Comparison of ENCODE assay signal across 9 mouse cellular contexts in genomic region chr16:18733100-18733956, GRCm38 (mm10). TPM values are rescaled to one million over a fixed set of nuclear protein-coding genes. Genes with fewer than 3 reads are reported as not detected.
DNase-seq lines count a peak whose midpoint lies in the region; ATAC-seq and TF ChIP-seq lines count a peak whose summit lies in the region.
"Had no signal": no experiment of that assay in that cellular context is flagged by ENCODE, and none has a peak within 500 bp of the region (broad histone marks: within the 10 kb centered on the region; RNA-seq: fewer than 3 reads in every experiment).

No protein-coding gene starts in this region.

- ATAC-seq in heart, embryonic 14.5 days (ENCODE audit: insufficient number of reproducible peaks, insufficient read depth, low FRiP score, low read depth) = peak; percentile 40; the same call in 1 of the 2 replicates
- ATAC-seq in forebrain, embryonic 15.5 days (replicated peaks) = no peak

- H3K36me3 ChIP-seq in heart, embryonic 14.5 days (ENCODE audit: control insufficient read depth, insufficient read depth, low read length) = no peaks in the 10 kb centered on the region
- no peaks in the 10 kb centered on the region for H3K36me3 ChIP-seq in myocyte (ENCODE audit: control insufficient read depth, insufficient read depth)
- H3K36me3 ChIP-seq in forebrain, embryonic 15.5 days = no peaks in the 10 kb centered on the region

- DNase-seq in 3134 (ENCODE audit: extremely low read depth, insufficient read length, low spot score) (peak; percentile 32), NIH3T3 (ENCODE audit: low read depth) (peak; percentile 77)
- peak; percentile 30 to 55 for DNase-seq in kidney, postnatal 4 days
- DNase-seq in right cerebral cortex, postnatal 36 days (ENCODE audit: low spot score in 2 of 2) = no peak
- DNase-seq in layer of hippocampus, adult 8-10 months (ENCODE audit: low spot score in 2 of 2) = no peak

- no peaks in the 10 kb centered on the region for H3K9me3 ChIP-seq in heart, embryonic 14.5 days (ENCODE audit: control insufficient read depth, low read length)
- H3K9me3 ChIP-seq in forebrain, embryonic 15.5 days = no peaks in the 10 kb centered on the region

- H3K4me1 ChIP-seq in heart, embryonic 14.5 days (ENCODE audit: control insufficient read depth in 2 of 2, insufficient read depth in 2 of 2, low read length in 2 of 2) = peaks cover 0 to 3% of the 10 kb centered on the region in 2 experiments; a peak in 1 of 4 replicates
- H3K4me1 ChIP-seq in forebrain, embryonic 15.5 days = no peaks in the 10 kb centered on the region

- no peak overlapping the region for H3ac ChIP-seq in myocyte (ENCODE audit: control insufficient read depth, insufficient read length)

- H3K27ac ChIP-seq in heart, embryonic 14.5 days (replicated peaks in 1 of 2; ENCODE audit: control insufficient read depth in 1 of 2, insufficient read depth in 1 of 2, low read depth in 2 of 2, low read length in 2 of 2) = peak overlapping the region; percentile 21 to 34; a peak in 2 of 4 replicates
- no peak overlapping the region for H3K27ac ChIP-seq in forebrain, embryonic 15.5 days (replicated peaks)

- no peak for TF ChIP-seq POLR2A in myocyte (IDR thresholded peaks at IDR 0.05; ENCODE audit: insufficient read length, low read depth)

- H3K4me2 ChIP-seq in heart, embryonic 14.5 days (ENCODE audit: low read length) = peak overlapping the region; percentile 45
- peak overlapping the region; percentile 72 for H3K4me2 ChIP-seq in myocyte (ENCODE audit: low read depth)
- H3K4me2 ChIP-seq in forebrain, embryonic 15.5 days (replicated peaks) = no peak overlapping the region

- no peaks in the 10 kb centered on the region for H3K79me2 ChIP-seq in myocyte (ENCODE audit: control insufficient read depth, insufficient read depth)

- H3K9ac ChIP-seq in heart, embryonic 14.5 days (ENCODE audit: low read length) = no peak overlapping the region
- H3K9ac ChIP-seq in forebrain, embryonic 15.5 days (replicated peaks) = no peak overlapping the region

- H3K4me3 ChIP-seq in heart, embryonic 14.5 days (ENCODE audit: control insufficient read depth in 1 of 2, insufficient read depth in 1 of 2, low read depth in 1 of 2, low read length in 2 of 2) = 0 out of 4 replicates have a peak overlapping the region, but pooled peaks have one; percentile 2 to 3
- no peak overlapping the region for H3K4me3 ChIP-seq in myocyte
- H3K4me3 ChIP-seq in forebrain, embryonic 15.5 days = no peak overlapping the region

- H3K27me3 ChIP-seq in heart, embryonic 14.5 days (ENCODE audit: control insufficient read depth, insufficient read depth, low read length) = peaks cover 11% of the 10 kb centered on the region; the same call in 1 of the 2 replicates
- H3K27me3 ChIP-seq in myocyte (ENCODE audit: control insufficient read depth, insufficient read depth, insufficient read length) = no peaks in the 10 kb centered on the region
- H3K27me3 ChIP-seq in forebrain, embryonic 15.5 days = no peaks in the 10 kb centered on the region

- 46% methylated on average over 20 of the region's 20 CpGs for WGBS in heart, embryonic 14.5 days
- WGBS in forebrain, embryonic 15.5 days = 67% methylated on average over 20 of the region's 20 CpGs

TF ChIP-seq in myocyte, 11 proteins besides CTCF, POLR2A, EP300 and RAD21:
- TF ChIP-seq CEBPB (IDR thresholded peaks at IDR 0.05; ENCODE audit: insufficient read depth, poor library complexity, severe bottlenecking) (no peak), POLR2AphosphoS2 (IDR thresholded peaks at IDR 0.05; ENCODE audit: insufficient read length, low read depth) (no peak), MYOG (IDR thresholded peaks at IDR 0.05; ENCODE audit: control insufficient read depth in 1 of 3, insufficient read depth in 1 of 3, insufficient read length in 2 of 3, low read depth in 2 of 3) (no peak), TCF12 (IDR thresholded peaks at IDR 0.05; ENCODE audit: insufficient read depth, poor library complexity, severe bottlenecking) (no peak), MYOD1 (IDR thresholded peaks at IDR 0.05; ENCODE audit: control insufficient read depth in 1 of 3, insufficient read length in 2 of 3, low read depth in 2 of 3) (peak in 2 of 3 experiments; percentile 48 to 64), TCF3 (IDR thresholded peaks at IDR 0.05; ENCODE audit: insufficient read length, low read depth) (no peak), USF1 (IDR thresholded peaks at IDR 0.05; ENCODE audit: low read depth) (no peak)

RNA-seq across cellular contexts. Expression of gene Cldn5, which starts 43.3 kb away (rescaled TPM):
- 19.5 and 22.7 TPM in 2 replicates for polyA plus RNA-seq in heart, embryonic 14.5 days (2014; fragmentation: Nextera tagmentation; extraction: Ambion mirVana)
- 0.35 TPM for polyA plus RNA-seq in myocyte (2012; fragmentation: generic; extraction: Trizol)
- polyA plus RNA-seq in forebrain, embryonic 15.5 days (2015; fragmentation: Nextera tagmentation; extraction: Ambion mirVana) = 86.7 and 94.4 TPM in 2 replicates
- total RNA-seq in layer of hippocampus, adult 8-10 months (2022) = 10 to 100 TPM; 28.8 to 41.7 (median 37.5) TPM
- total RNA-seq: neutrophil, adult 5-6 weeks had no signal

Comparison
In these comparisons a context has a peak if more than half of its experiments do, and no peak if none do; other contexts are left out.
1. DNase-seq: peak in 3134 (single experiment), NIH3T3 (single experiment) and kidney, postnatal 4 days (2 of 2); none in right cerebral cortex, postnatal 36 days (0 of 2) and layer of hippocampus, adult 8-10 months (0 of 2).
2. H3K4me3 ChIP-seq: peak in heart, embryonic 14.5 days (2 of 2); none in myocyte (single experiment) and forebrain, embryonic 15.5 days (single experiment).
3. RNA of gene Cldn5, which starts 43.3 kb away (polyA plus RNA-seq): 86.7 to 94.4 TPM in forebrain, embryonic 15.5 days and 19.5 to 22.7 TPM in heart, embryonic 14.5 days; 0.35 TPM in myocyte (single experiment); every median in the first group is over 10 times any median in the second.